Mouse (Mus musculus) G1E (cell line): ENCODE measurements at regions not wholly inside any gene's neighbourhood (a gene's known extent, or its start where the extent isn't known, plus 50 kb on each side); places are given as distances from the start of the nearest gene placed in this dataset.

Experiments
- CTCF ChIP-seq: IDR thresholded peaks from 2 replicates; pipeline ENCODE4 v1.5.1; 2012; ENCODE audit warnings: low read depth, low read length, inconsistent platforms, mixed read lengths
- GATA2 ChIP-seq: IDR thresholded peaks from 2 replicates; pipeline ENCODE4 v1.6.1; 2012; ENCODE audit warnings: low read depth, low read length, inconsistent platforms, borderline replicate concordance
- POLR2AphosphoS5 ChIP-seq: IDR thresholded peaks from 2 replicates; pipeline ENCODE4 v1.6.1; 2012; ENCODE audit warnings: low read depth, low read length, inconsistent platforms; ENCODE audit not compliant: insufficient replicate concordance

- TF ChIP-seq CTCF, result no peak
- no peak for TF ChIP-seq GATA2
- TF ChIP-seq POLR2AphosphoS5, result no peak
Measured at GRCm38 (mm10) chr7:137714318-137714962, 277.0 kb downstream of the Glrx3 start.
